Mouse (Mus musculus) intestine, postnatal 0 days (tissue): ENCODE measurements around the gene Gys2. TPM values are rescaled to one million over a fixed set of nuclear protein-coding genes. Genes with fewer than 3 reads are reported as not detected.
"Not testable (repeated sequence)": the region's sequence is repeated elsewhere in the genome, so short reads cannot be mapped to it uniquely, and the experiment has no call there.

Source experiments
- ATAC-seq: fragments of 200-750 bp; cut with Nextera tagmentation; 2 replicates; pipeline ENCODE4 v1.8.0; 2017; ENCODE audit warnings: mild to moderate bottlenecking, moderate TSS enrichment, moderate library complexity
- H3K27ac ChIP-seq: fragments of 300-500 bp; sonication (generic); 2 replicates; pipeline ENCODE4 v1.5.1; 2014; ENCODE audit warnings: mild to moderate bottlenecking, low read depth, low read length, moderate library complexity
- H3K27me3 ChIP-seq: fragments of 300-500 bp; sonication (generic); replicated peaks from 2 replicates; pipeline ENCODE4 v1.6.1; 2014; ENCODE audit warnings: low read length, mixed read lengths; ENCODE audit not compliant: control insufficient read depth, insufficient read depth
- H3K36me3 ChIP-seq: fragments of 300-500 bp; sonication (generic); 2 replicates; pipeline ENCODE4 v1.6.1; 2014; ENCODE audit warnings: mild to moderate bottlenecking, moderate library complexity; ENCODE audit not compliant: control insufficient read depth, insufficient read depth
- H3K4me1 ChIP-seq: fragments of 300-500 bp; sonication (generic); replicated peaks from 2 replicates; pipeline ENCODE4 v1.6.1; 2014; ENCODE audit warnings: antibody characterized with exemption, low read length, mixed read lengths; ENCODE audit not compliant: control insufficient read depth, insufficient read depth
- H3K4me2 ChIP-seq: fragments of 300-500 bp; sonication (generic); replicated peaks from 2 replicates; pipeline ENCODE4 v1.6.1; 2014; ENCODE audit warnings: low read depth, mild to moderate bottlenecking, moderate library complexity
- H3K4me3 ChIP-seq: fragments of 300-500 bp; sonication (generic); 2 replicates; pipeline ENCODE4 v1.5.1; 2014; ENCODE audit warnings: low read depth, low read length
- H3K9ac ChIP-seq: fragments of 300-500 bp; sonication (generic); 2 replicates; pipeline ENCODE4 v1.6.1; 2014; ENCODE audit warnings: mild to moderate bottlenecking, low read depth, low read length
- H3K9me3 ChIP-seq: fragments of 300-500 bp; sonication (generic); 2 replicates; pipeline ENCODE4 v1.6.1; 2016; ENCODE audit warnings: mixed run types; ENCODE audit not compliant: control insufficient read depth
- CTCF ChIP-seq: sonication (generic); IDR thresholded peaks from 2 replicates; pipeline ENCODE4 v1.5.1; 2016; ENCODE audit warnings: low read depth, mild to moderate bottlenecking, control low read depth, antibody characterized with exemption, moderate library complexity
- WGBS: fragments of 180-500 bp; shearing (Covaris S2); extraction: QIAGEN DNeasy Blood & Tissue Kit; methylation state at CpG from one replicate; pipeline ENCODE4 v1.1.7; 2014; 5-methylcytosine and 5-hydroxymethylcytosine counted together
- polyA plus RNA-seq: library from polyadenylated mRNA; unstranded; fragments of >200 nt; fragmentation: Nextera tagmentation; extraction: Ambion mirVana; gene quantifications from 2 replicates; pipeline ENCODE4 v1.2.1, GENCODE M21; 2015

Gene Gys2
- polyA plus RNA-seq: not detected in 2 replicates

DNA sequence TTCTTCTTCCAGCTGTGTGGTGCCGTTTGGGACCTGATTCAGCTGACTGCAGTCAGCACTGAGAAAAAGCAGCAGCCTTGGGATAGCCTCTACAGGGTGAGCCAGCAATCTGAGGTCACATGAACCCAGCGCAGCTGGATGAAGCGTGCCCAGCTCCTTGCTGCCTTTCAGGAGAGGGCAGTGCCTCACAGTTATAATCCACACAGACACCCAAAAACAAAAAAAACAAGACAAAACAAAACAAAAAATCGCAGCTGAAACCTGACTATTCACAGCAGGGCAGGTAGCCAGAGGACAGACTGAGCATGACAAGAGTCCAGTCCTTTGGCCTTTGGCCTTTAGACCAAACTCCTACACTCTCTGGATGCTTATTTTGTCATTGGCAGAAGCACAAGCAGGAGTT is at the start of gene Gys2:
Gys2 (minus strand) TSS at position 309 of the 403 bp plus-strand sequence.
- Histone ChIP-seq H3K4me1 (no peaks in the 10 kb centered on the region), H3K9me3 (no peaks in the 10 kb centered on the region), H3K4me2 (no peak within 1 kb of the TSS), H3K4me3 (no peak within 1 kb of the TSS), H3K36me3 (no peaks in the 10 kb centered on the region), H3K9ac (no peak within 1 kb of the TSS), H3K27ac (no peak within 1 kb of the TSS), H3K27me3 (no peaks in the 10 kb centered on the region)
- WGBS: 74% methylated on average over 4 of the region's 4 CpGs
- ATAC-seq: no peak
- TF ChIP-seq CTCF: no peak

DNA sequence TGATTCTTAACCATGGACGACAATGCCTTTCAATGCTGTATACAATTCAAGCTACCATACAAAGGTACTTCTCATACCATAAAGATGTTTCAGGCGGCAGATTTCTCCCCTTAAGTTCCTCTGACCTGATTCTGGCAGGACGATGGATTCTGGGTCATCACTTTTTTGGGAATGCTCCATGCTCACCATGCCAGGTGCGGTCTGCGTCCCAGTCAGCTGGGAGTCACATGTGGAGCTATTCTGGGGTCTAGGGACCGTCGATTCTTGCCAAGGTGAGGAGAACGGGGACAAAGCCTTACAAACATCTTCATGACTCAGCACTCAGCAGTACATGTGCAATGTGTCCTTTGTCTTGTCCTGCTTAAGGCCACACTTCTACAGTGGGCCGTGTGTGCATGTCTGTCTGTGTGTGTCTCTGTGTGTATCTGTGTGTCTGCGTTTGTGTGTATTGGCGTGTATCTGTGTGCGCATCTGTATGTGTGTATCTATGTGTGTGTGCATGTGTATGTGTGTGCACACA is 48.7 kb upstream of the Gys2 start:
- Histone ChIP-seq H3K4me1 (no peaks in the 10 kb centered on the region), H3K36me3 (no peaks in the 10 kb centered on the region), H3K9me3 (no peaks in the 10 kb centered on the region), H3K9ac (no peak overlapping the region), H3K4me2 (no peak overlapping the region), H3K27me3 (no peaks in the 10 kb centered on the region), H3K27ac (no peak overlapping the region), H3K4me3 (no peak overlapping the region)
- TF ChIP-seq CTCF: no peak
- WGBS: 82% methylated on average over 12 of the region's 12 CpGs
- no peak for ATAC-seq

DNA sequence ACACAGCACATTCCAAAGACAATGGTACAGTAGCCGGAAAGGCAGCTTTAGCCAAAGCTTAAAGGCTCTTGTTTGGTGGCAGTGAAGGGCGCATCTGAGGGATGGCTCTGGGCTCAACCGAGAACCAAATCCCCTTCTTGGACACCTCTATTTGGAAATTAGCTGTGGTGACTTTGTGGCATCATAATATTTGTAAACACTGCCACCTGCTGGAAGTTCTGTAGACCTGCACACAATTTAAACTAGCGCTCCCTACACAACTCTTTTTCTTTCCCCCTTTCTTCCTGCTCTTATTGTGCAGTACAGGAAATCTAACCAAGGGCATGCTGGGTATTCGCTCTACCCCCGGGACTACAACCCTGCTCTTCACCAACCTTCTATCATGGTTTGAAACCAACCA is 46.2 kb upstream of the Gys2 start:
- peak; percentile 25; the same call in 1 of the 2 replicates for ATAC-seq
- 15% methylated on average over 6 of the region's 6 CpGs for WGBS
- no peak overlapping the region for H3K4me3 ChIP-seq
- no peaks in the 10 kb centered on the region for H3K4me1 ChIP-seq
- no peaks in the 10 kb centered on the region for H3K9me3 ChIP-seq
- H3K27me3 ChIP-seq: no peaks in the 10 kb centered on the region
- no peak overlapping the region for H3K4me2 ChIP-seq
- no peak overlapping the region for H3K27ac ChIP-seq
- H3K36me3 ChIP-seq: no peaks in the 10 kb centered on the region
- H3K9ac ChIP-seq: no peak overlapping the region
- TF ChIP-seq CTCF: peak; percentile 75

DNA sequence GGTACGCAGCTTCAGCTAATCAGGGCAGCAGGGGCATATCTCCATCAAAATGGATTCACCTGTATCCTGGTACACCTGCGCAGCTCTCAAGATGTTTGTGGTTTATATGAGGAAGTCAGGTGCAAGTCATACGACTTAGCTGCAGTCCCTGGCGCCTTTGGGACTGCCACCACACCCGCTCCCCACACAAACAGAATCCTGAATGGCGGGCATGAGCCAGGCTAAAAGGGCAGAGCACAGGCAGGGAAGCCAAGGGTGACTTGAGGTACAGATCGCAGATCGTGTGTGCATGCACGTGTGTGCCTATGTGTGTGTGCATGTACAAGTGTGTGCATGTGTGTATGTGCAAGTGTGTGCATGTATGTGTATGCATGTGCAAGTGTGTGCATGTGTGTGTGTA is 42.5 kb upstream of the Gys2 start:
- H3K27ac ChIP-seq, H3K4me2 ChIP-seq, H3K9me3 ChIP-seq, H3K9ac ChIP-seq, ATAC-seq, H3K4me1 ChIP-seq, H3K27me3 ChIP-seq, H3K4me3 ChIP-seq, H3K36me3 ChIP-seq: not testable (repeated sequence)
- 67% methylated on average over 9 of the region's 9 CpGs for WGBS

DNA sequence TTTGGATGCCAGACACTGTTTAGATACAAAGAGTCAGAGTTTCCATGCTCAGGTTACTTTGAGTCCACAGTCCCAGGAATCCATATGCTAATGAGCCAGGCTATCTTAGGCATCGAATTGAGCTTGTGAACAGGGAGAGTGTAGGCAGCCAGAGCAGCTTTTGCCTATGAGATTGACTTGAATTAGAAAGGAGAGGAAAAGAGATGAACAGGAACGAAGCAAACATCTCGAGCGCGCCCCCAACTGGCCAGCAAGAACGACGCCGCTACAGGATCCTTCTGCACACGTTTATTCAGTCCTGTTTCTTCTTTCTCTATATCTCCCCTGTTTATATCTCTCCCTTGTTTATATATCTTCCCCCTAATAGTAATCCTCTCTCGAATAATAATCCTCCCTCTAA is 42.0 kb upstream of the Gys2 start:
- TF ChIP-seq CTCF: peak; percentile 62
- no peak for ATAC-seq
- no peak overlapping the region for H3K4me3 ChIP-seq
- 6% methylated on average over 10 of the region's 10 CpGs for WGBS
- H3K9ac ChIP-seq: no peak overlapping the region
- no peak overlapping the region for H3K4me2 ChIP-seq
- 0 out of 2 replicates have a peak, but pooled peaks cover 4% of the 10 kb centered on the region for H3K27me3 ChIP-seq
- H3K27ac ChIP-seq: no peak overlapping the region
- H3K9me3 ChIP-seq: no peaks in the 10 kb centered on the region
- no peaks in the 10 kb centered on the region for H3K4me1 ChIP-seq
- no peaks in the 10 kb centered on the region for H3K36me3 ChIP-seq

DNA sequence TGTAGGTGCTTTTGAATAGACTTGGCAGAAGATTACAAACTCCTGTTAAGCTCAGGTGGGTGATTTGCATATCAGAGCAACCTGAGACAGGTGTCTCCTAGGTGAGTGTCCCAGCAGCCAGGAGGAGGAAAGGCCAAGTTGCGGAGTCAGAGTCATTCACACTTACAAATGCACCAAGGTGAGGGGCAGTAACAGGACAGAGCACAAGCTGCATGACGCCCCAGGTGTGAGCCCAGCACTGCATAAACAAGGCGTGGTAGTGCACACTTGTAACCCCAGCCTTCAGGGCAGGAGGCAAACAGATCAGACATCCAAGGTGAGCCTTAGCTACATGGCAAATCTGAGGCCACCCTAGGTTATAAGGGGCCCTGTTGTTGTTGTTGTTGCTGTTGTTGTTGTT is 40.0 kb upstream of the Gys2 start:
- H3K36me3 ChIP-seq: no peaks in the 10 kb centered on the region
- no peak overlapping the region for H3K4me3 ChIP-seq
- H3K9ac ChIP-seq: no peak overlapping the region
- H3K27ac ChIP-seq: no peak overlapping the region
- H3K4me1 ChIP-seq: no peaks in the 10 kb centered on the region; the same call in 1 of the 2 replicates
- 0 out of 2 replicates have a peak, but pooled peaks cover 4% of the 10 kb centered on the region for H3K27me3 ChIP-seq
- WGBS: 33% methylated on average over 3 of the region's 3 CpGs
- H3K9me3 ChIP-seq: no peaks in the 10 kb centered on the region
- H3K4me2 ChIP-seq: no peak overlapping the region
- no peak for ATAC-seq
- no peak for TF ChIP-seq CTCF
